Mouse (Mus musculus): Measurements from ENCODE around the gene Tecpr1.

DNA sequence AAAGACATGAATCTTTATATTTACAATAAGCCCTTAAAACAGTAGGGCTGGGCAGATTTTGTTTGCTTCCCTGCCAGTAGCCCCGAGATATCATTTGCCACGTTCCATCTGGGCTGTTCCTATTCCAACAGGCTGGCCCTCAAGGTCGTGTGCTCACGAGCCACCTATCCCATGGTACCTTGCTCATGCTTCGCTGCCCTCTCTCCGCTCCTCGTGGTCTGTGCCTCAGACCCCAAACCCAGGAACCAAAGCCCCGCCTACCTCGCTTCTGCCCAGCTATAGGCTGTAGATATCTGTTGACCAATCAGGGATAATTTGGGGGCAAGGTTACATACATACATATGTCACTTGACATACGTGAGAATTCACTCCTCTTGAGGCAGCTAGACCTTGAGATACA is 23.9 kb upstream of the Tecpr1 start:
- TF ChIP-seq GATA1 (IDR thresholded peaks at IDR 0.05; ENCODE audit: borderline replicate concordance, low read length) (no peak), FLI1 (IDR thresholded peaks at IDR 0.05; ENCODE audit: low read length) (no peak)
